Mouse (Mus musculus): ENCODE measurements around the gene Rpl24. TPM values are rescaled to one million over a fixed set of nuclear protein-coding genes. Genes with fewer than 3 reads are reported as not detected.
A peak's percentile ranks its signal among the peaks of the same experiment; 100 is the strongest.

Gene Rpl24
- polyA plus RNA-seq, 1 experiment from 2014 or later: 547 TPM

GRCm38 (mm10) chr16:55971735-55972615 is 5.9 kb downstream of the Rpl24 start:
- H3K36me3 ChIP-seq: peaks cover 52% of the 10 kb centered on the region
- no peak overlapping the region for H3K9ac ChIP-seq
- H3K4me2 ChIP-seq: peak overlapping the region; percentile 3; the same call in 1 of the 2 replicates
- H3K27ac ChIP-seq: peak overlapping the region; percentile 37; the same call in 1 of the 2 replicates
- no peak overlapping the region for H3K4me3 ChIP-seq (replicated peaks)
- no peaks in the 10 kb centered on the region for H3K27me3 ChIP-seq
- DNase-seq (no peak), ATAC-seq (ENCODE audit: low read depth) (no peak)
- 59% methylated on average over 6 of the region's 6 CpGs for WGBS (ENCODE audit: insufficient replicate concordance)
- no peaks in the 10 kb centered on the region for H3K9me3 ChIP-seq (replicated peaks)
- peaks cover 80% of the 10 kb centered on the region for H3K4me1 ChIP-seq (replicated peaks)

GRCm38 (mm10) chr16:55972626-55973201 is 6.6 kb downstream of the Rpl24 start:
- peak overlapping the region; percentile 95 for H3K27ac ChIP-seq
- H3K36me3 ChIP-seq: peaks cover 50% of the 10 kb centered on the region
- H3K4me1 ChIP-seq (replicated peaks): peaks cover 75% of the 10 kb centered on the region
- peak overlapping the region; percentile 100 for H3K9ac ChIP-seq
- ATAC-seq (ENCODE audit: low read depth) (no peak), DNase-seq (no peak)
- no peaks in the 10 kb centered on the region for H3K27me3 ChIP-seq
- peak overlapping the region; percentile 100 for H3K4me3 ChIP-seq (replicated peaks)
- H3K4me2 ChIP-seq: peak overlapping the region; percentile 90
- 41% methylated on average over 10 of the region's 10 CpGs for WGBS (ENCODE audit: insufficient replicate concordance)
- no peaks in the 10 kb centered on the region for H3K9me3 ChIP-seq (replicated peaks)

- Histone ChIP-seq H3K9ac (peak within 1 kb of the TSS; percentile 100), H3K36me3 (peaks cover 53% of the 10 kb centered on the region), H3K27ac (peak within 1 kb of the TSS; percentile 95), H3K9me3 (replicated peaks) (no peaks in the 10 kb centered on the region), H3K4me2 (peak within 1 kb of the TSS; percentile 90), H3K4me1 (replicated peaks) (peaks cover 67% of the 10 kb centered on the region), H3K27me3 (no peaks in the 10 kb centered on the region), H3K4me3 (replicated peaks) (peak within 1 kb of the TSS; percentile 100)
- peak; percentile 90 for ATAC-seq (ENCODE audit: low read depth)
- DNase-seq: peak; percentile 98
- WGBS (ENCODE audit: insufficient replicate concordance): under 1% methylated on average over 79 of the region's 86 CpGs
Observed at GRCm38 (mm10) chr16:55973431-55974255, 7.6 kb downstream of the Rpl24 start, which contains the start of gene Zbtb11. Gene Zbtb11 (plus strand): TSS chr16:55973883.

- peaks cover 46% of the 10 kb centered on the region for H3K36me3 ChIP-seq
- peak overlapping the region; percentile 100 for H3K4me3 ChIP-seq (replicated peaks)
- H3K4me1 ChIP-seq (replicated peaks): peaks cover 60% of the 10 kb centered on the region
- peak overlapping the region; percentile 100 for H3K9ac ChIP-seq
- peak; percentile 81 for DNase-seq
- no peaks in the 10 kb centered on the region for H3K9me3 ChIP-seq (replicated peaks)
- H3K27ac ChIP-seq: peak overlapping the region; percentile 95
- peak; percentile 88 for ATAC-seq (ENCODE audit: low read depth)
- H3K4me2 ChIP-seq: peak overlapping the region; percentile 90
- under 1% methylated on average over 54 of the region's 55 CpGs for WGBS (ENCODE audit: insufficient replicate concordance)
- H3K27me3 ChIP-seq: no peaks in the 10 kb centered on the region
Observed at GRCm38 (mm10) chr16:55974256-55974902, 8.3 kb downstream of the Rpl24 start.

- Histone ChIP-seq H3K9ac (peak overlapping the region; percentile 100), H3K4me1 (replicated peaks) (peaks cover 55% of the 10 kb centered on the region), H3K27ac (peak overlapping the region; percentile 95), H3K36me3 (peaks cover 41% of the 10 kb centered on the region), H3K9me3 (replicated peaks) (no peaks in the 10 kb centered on the region), H3K4me3 (replicated peaks) (peak overlapping the region; percentile 100), H3K27me3 (no peaks in the 10 kb centered on the region), H3K4me2 (peak overlapping the region; percentile 90)
- no peak for ATAC-seq (ENCODE audit: low read depth)
- 8% methylated on average over 14 of the region's 14 CpGs for WGBS (ENCODE audit: insufficient replicate concordance)
- peak; percentile 32 for DNase-seq
Observed at GRCm38 (mm10) chr16:55974903-55975285, 8.8 kb downstream of the Rpl24 start.

- Histone ChIP-seq H3K4me3 (replicated peaks) (no peak overlapping the region), H3K4me1 (replicated peaks) (no peaks in the 10 kb centered on the region; the same call in 1 of the 2 replicates), H3K27ac (no peak overlapping the region), H3K4me2 (no peak overlapping the region), H3K36me3 (peaks cover 70% of the 10 kb centered on the region), H3K9ac (no peak overlapping the region), H3K27me3 (no peaks in the 10 kb centered on the region), H3K9me3 (replicated peaks) (no peaks in the 10 kb centered on the region)
- no peak for ATAC-seq (ENCODE audit: low read depth)
- 77% methylated on average over 3 of the region's 3 CpGs for WGBS (ENCODE audit: insufficient replicate concordance)
- no peak for DNase-seq
Observed at GRCm38 (mm10) chr16:55986001-55986400, 19.9 kb downstream of the Rpl24 start.

- no peaks in the 10 kb centered on the region for H3K27me3 ChIP-seq
- H3K9ac ChIP-seq: no peak overlapping the region
- no peak overlapping the region for H3K4me2 ChIP-seq
- H3K27ac ChIP-seq: no peak overlapping the region
- DNase-seq (no peak), ATAC-seq (ENCODE audit: low read depth) (no peak)
- H3K4me3 ChIP-seq (replicated peaks): no peak overlapping the region
- WGBS (ENCODE audit: insufficient replicate concordance): 76% methylated on average over 4 of the region's 4 CpGs
- H3K4me1 ChIP-seq (replicated peaks): no peaks in the 10 kb centered on the region
- no peaks in the 10 kb centered on the region for H3K9me3 ChIP-seq (replicated peaks)
- H3K36me3 ChIP-seq: peaks cover 68% of the 10 kb centered on the region
Observed at GRCm38 (mm10) chr16:55990311-55990710, 24.2 kb downstream of the Rpl24 start.

- DNase-seq: no peak
- Histone ChIP-seq H3K9ac (no peak overlapping the region), H3K27me3 (no peaks in the 10 kb centered on the region), H3K36me3 (peaks cover 74% of the 10 kb centered on the region), H3K4me3 (replicated peaks) (no peak overlapping the region), H3K9me3 (replicated peaks) (no peaks in the 10 kb centered on the region), H3K4me1 (replicated peaks) (no peaks in the 10 kb centered on the region), H3K4me2 (no peak overlapping the region), H3K27ac (no peak overlapping the region)
- ATAC-seq (ENCODE audit: low read depth): no peak
- 81% methylated on average over 2 of the region's 2 CpGs for WGBS (ENCODE audit: insufficient replicate concordance)
Observed at GRCm38 (mm10) chr16:55994235-55994634, 28.2 kb downstream of the Rpl24 start.

GRCm38 (mm10) chr16:56006798-56007197 is 40.7 kb downstream of the Rpl24 start:
- 87% methylated on average over 11 of the region's 11 CpGs for WGBS (ENCODE audit: insufficient replicate concordance)
- H3K9me3 ChIP-seq (replicated peaks): no peaks in the 10 kb centered on the region
- ATAC-seq (ENCODE audit: low read depth): no peak
- H3K4me1 ChIP-seq (replicated peaks): no peaks in the 10 kb centered on the region
- no peak overlapping the region for H3K4me2 ChIP-seq
- no peak overlapping the region for H3K9ac ChIP-seq
- no peak for DNase-seq
- H3K36me3 ChIP-seq: peaks cover 55% of the 10 kb centered on the region
- H3K27me3 ChIP-seq: no peaks in the 10 kb centered on the region
- no peak overlapping the region for H3K27ac ChIP-seq
- H3K4me3 ChIP-seq (replicated peaks): no peak overlapping the region

- H3K36me3 ChIP-seq: peaks cover 55% of the 10 kb centered on the region
- no peak overlapping the region for H3K4me3 ChIP-seq (replicated peaks)
- H3K27me3 ChIP-seq: no peaks in the 10 kb centered on the region
- no peak overlapping the region for H3K4me2 ChIP-seq
- no peaks in the 10 kb centered on the region for H3K4me1 ChIP-seq (replicated peaks)
- WGBS (ENCODE audit: insufficient replicate concordance): 72% methylated on average over 1 of the region's 1 CpGs
- no peak for ATAC-seq (ENCODE audit: low read depth)
- H3K27ac ChIP-seq: no peak overlapping the region
- no peak for DNase-seq
- H3K9ac ChIP-seq: no peak overlapping the region
- 0 out of 2 replicates have a peak, but pooled peaks cover 4% of the 10 kb centered on the region for H3K9me3 ChIP-seq (replicated peaks)
Observed at GRCm38 (mm10) chr16:56008862-56009261, 42.8 kb downstream of the Rpl24 start.
